Mouse (Mus musculus): ENCODE data around the gene Tmem163. TPM values are rescaled to one million over a fixed set of nuclear protein-coding genes. Genes with fewer than 3 reads are reported as not detected.

Tmem163 gene
- 0.09 and 0.16 TPM in 2 replicates for polyA plus RNA-seq (2012; rRNA removed)

GRCm38 (mm10) chr1:127679498-127680133 lies at the start of gene Tmem163:
TSS of gene Tmem163 (minus strand) at chr1:127679548.

GRCm38 (mm10) chr1:127729096-127729495 lies 49.7 kb upstream of the Tmem163 start, which contains the start of gene Acmsd:
TSS of gene Acmsd (plus strand) at chr1:127729413.

Other genes with a start within 250 kb of the Tmem163 start
- not detected in 2 replicates for gene Acmsd, start 49.9 kb upstream of the Tmem163 start, polyA plus RNA-seq (2012; rRNA removed)
- gene Ccnt2, start 94.6 kb upstream of the Tmem163 start, polyA plus RNA-seq (2012; rRNA removed): 16.7 and 22.9 TPM in 2 replicates
- gene Map3k19, start 175.5 kb upstream of the Tmem163 start, polyA plus RNA-seq (2012; rRNA removed): 1.8 and 2.1 TPM in 2 replicates
- gene Rab3gap1, start 189.2 kb upstream of the Tmem163 start, polyA plus RNA-seq (2012; rRNA removed): 16.4 and 19.9 TPM in 2 replicates

Data from ovary, adult 2 months (tissue).